Mouse (Mus musculus) left cerebral cortex, postnatal 10 days (tissue): ENCODE data around the gene Tspan32. TPM values are rescaled to one million over a fixed set of nuclear protein-coding genes. Genes with fewer than 3 reads are reported as not detected.

ENCODE experiments used
- DNase-seq, 2 experiments: peaks; one replicate each; pipeline ENCODE4 v3.0.0; 2021 to 2022; ENCODE audit warnings: low spot score in 2 of 2, mixed read lengths in 1 of 2; ENCODE audit errors: extremely low spot score in 1 of 2
- intact Hi-C: fragments of 180-260 bp; cut with DNase I; formaldehyde crosslinking; loops from one replicate; pipeline ENCODE4 v1.15.1; 2025
- total RNA-seq, 2 experiments: library from RNA; stranded (reverse); gene quantifications; 2 replicates each; pipeline ENCODE4 v1.2.3; 2021

Gene Tspan32
- total RNA-seq, result under 1 TPM; 0.26 to 0.32 TPM

GRCm38 (mm10) chr7:143004727-143005343 lies at the start of gene Tspan32:
Gene Tspan32 (plus strand): TSS chr7:143005046.
- no peak for DNase-seq
- intact Hi-C loops, result no loop called here

DNA sequence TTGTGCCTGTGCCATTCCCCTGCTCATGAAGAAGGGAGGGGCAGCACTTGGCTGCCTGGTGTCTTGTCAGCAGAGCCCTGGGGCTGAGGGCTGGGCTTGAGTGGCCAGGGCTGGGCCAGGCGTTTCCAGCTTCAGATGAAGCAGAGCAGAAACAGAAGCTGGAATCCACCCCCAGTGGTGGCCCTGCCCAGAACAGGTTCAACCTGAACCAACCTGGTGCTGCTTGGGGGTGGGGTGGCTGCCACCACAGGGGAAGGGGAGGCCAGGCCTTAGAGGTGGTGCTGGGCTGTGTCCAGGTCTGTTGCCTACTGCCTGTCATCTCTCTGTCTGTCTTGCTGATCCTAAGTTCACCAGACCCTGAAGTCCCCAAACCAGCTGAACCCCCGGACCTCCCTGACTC lies 48.8 kb upstream of the Tspan32 start:
- intact Hi-C loops, result no loop called here
- no peak for DNase-seq

DNA sequence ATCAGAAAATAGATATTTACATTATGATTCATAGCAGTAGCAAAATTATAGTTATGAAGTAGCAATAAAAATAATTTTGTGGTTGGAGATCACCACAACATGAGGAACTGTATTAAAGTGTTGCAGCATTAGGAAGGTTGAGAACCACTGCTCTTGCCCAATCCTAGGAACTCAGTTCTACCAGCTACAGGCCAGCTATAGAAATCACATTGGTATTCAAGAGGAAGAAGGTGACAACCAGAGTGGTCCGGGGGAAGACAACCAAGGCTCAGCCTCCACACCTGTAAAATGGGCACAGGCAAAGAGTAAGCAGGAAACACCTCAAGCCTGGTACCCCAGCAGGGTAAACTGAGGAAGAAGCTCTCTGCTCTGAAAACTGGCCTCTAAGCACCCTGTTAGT lies 46.0 kb upstream of the Tspan32 start:
- intact Hi-C loops, result no loop called here
- no peak for DNase-seq

GRCm38 (mm10) chr7:142959752-142960151 lies 45.1 kb upstream of the Tspan32 start:
- intact Hi-C loops, result no loop called here

GRCm38 (mm10) chr7:142967414-142967883 lies 37.4 kb upstream of the Tspan32 start:
- intact Hi-C loops, result no loop called here
- DNase-seq, result peak in 1 of 2 experiments; percentile 47

More at GRCm38 (mm10) chr7:142959752-142960151, 45.1 kb upstream of the Tspan32 start:
- no peak for DNase-seq

- peak; percentile 48 to 73 for DNase-seq
- intact Hi-C loops, result no loop called here
Measured at GRCm38 (mm10) chr7:142967884-142968808, 36.7 kb upstream of the Tspan32 start.

DNA sequence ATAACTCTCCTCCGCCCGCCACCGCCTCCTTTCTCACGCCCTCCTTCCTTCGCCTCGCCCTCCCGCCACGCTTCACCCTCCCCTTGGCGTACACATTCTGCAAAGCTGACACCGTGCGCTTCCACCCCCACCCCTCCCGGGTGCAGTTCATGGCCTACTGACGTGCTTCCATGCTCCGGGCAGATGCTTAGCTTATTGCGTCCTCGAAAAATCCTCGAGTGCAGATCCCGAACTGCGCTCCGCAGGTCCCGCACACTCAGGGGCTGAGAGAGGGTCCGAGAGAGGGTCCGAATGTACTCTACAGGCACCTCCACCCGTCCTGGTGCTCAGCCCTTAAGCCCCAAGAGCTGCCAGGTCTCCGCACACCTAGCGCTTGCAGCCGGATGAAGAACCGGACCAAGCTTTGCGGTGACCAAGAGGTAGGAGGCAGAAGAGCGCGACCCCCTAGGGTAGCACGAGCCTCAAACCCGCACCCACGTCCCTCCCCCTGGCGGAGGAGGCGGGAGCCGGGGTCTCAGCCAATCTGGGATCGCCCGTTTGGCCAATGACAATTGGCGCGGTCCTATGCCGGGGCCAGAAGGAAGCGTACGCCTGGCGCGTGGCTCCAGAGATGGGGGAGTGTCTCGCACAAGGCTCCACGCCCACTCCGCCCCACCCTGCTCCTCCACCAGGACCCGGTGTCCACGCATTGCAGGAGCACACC lies 35.9 kb upstream of the Tspan32 start, which contains the start of gene Ascl2:
Gene Ascl2 (minus strand): TSS at position 456 of the 703 bp plus-strand sequence.
- peak in 1 of 2 experiments; percentile 40 for DNase-seq

GRCm38 (mm10) chr7:142981908-142982307 lies 22.9 kb upstream of the Tspan32 start:
- intact Hi-C loops, result no loop called here
- DNase-seq, result no peak

More for the DNA sequence above, 35.9 kb upstream of the Tspan32 start, which contains the start of gene Ascl2:
- intact Hi-C loops, result no loop called here

DNA sequence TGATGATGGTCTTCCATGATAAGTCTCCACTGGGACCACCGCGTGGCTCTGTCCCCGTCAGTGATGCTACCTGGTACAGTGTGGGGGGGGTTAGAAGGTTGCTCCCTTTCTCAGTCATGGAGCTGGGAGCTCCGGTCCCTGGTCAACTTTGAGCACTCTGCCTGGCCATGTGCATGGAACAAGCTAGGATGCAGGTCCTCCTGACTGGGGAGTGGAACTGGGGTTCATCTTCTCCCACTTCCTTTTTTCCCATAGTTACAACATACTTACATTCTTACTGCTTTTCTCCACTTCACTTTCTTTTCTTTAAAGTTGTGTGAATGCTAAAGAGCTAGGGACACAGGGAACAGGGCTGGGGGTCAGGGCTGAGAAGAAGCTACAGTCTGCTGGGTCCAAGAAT lies 19.7 kb upstream of the Tspan32 start:
- intact Hi-C loops, result no loop called here
- DNase-seq, result no peak

DNA sequence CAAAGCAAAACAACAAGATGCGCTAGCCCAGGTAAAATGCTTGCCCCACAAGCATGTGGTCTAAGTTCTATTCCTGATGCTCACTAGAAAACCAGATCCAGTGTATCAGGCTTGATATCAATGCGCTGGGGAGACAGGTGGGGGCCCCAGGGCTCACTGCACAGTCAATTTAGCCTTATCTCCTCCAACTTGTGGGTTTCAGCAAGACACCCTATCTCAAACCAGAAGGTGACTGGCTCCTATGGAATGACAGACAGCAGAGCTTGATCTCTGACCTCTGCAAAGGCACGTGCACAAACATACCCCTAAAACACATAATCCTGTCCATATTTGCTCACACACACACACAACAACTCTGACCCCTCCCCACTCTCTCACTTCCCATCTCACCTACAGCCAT lies 17.1 kb upstream of the Tspan32 start:
- intact Hi-C loops, result no loop called here

GRCm38 (mm10) chr7:142995004-142995403 lies 9.8 kb upstream of the Tspan32 start:
- intact Hi-C loops, result no loop called here
- no peak for DNase-seq

More for the DNA sequence above, 17.1 kb upstream of the Tspan32 start:
- DNase-seq, result no peak

- no peak for DNase-seq
- intact Hi-C loops, result no loop called here
Measured at GRCm38 (mm10) chr7:142995630-142996338, 9.1 kb upstream of the Tspan32 start.

- no peak for DNase-seq
- intact Hi-C loops, result no loop called here
Measured at GRCm38 (mm10) chr7:142996998-142997397, 7.8 kb upstream of the Tspan32 start.

- no peak for DNase-seq
- intact Hi-C loops, result no loop called here
Measured at GRCm38 (mm10) chr7:142997403-142998150, 7.3 kb upstream of the Tspan32 start.

DNA sequence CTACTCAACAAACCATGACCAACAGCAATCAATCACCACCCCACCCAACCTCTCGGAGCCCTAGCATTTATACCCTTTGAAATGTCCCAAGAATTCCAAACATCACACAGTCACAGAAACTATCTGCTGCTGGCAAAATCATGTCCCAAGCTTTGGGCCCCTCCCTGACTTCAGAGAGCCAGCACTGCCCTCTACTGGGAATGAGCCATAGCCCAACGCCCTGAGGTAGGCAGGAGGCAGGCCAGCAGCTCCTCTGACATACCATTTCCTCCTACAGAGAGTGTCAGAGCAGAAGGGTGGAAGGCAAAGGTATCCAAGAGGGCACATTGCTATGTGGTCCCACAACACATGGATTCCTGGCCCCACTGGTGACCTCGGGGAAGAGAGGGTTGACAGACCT lies 2.2 kb upstream of the Tspan32 start:
- DNase-seq, result no peak
- intact Hi-C loops, result no loop called here

- DNase-seq, result no peak
- intact Hi-C loops, result no loop called here
Measured at GRCm38 (mm10) chr7:143005344-143006096, 674 bp downstream of the Tspan32 start.

GRCm38 (mm10) chr7:143006097-143006755 lies 1.4 kb downstream of the Tspan32 start:
- DNase-seq, result no peak
- intact Hi-C loops, result no loop called here
